9 mouse cellular contexts compared by ENCODE assay signal in genomic region chr10:7590792-7591191, GRCm38 (mm10). TPM values are rescaled to one million over a fixed set of nuclear protein-coding genes. Genes with fewer than 3 reads are reported as not detected.
DNase-seq lines count a peak whose midpoint lies in the region; ATAC-seq and TF ChIP-seq lines count a peak whose summit lies in the region.
"Had no signal": no experiment of that assay in that cellular context is flagged by ENCODE, and none has a peak within 500 bp of the region (broad histone marks: within the 10 kb centered on the region; RNA-seq: fewer than 3 reads in every experiment).

No protein-coding gene starts in this region.

- no peak for DNase-seq in lung, postnatal 10 days
- DNase-seq in limb, embryonic 10.5 days (ENCODE audit: low spot score), result no peak
- DNase-seq in right cerebral cortex, postnatal 10 days (ENCODE audit: low spot score in 2 of 2), result no peak
- no peak for DNase-seq in layer of hippocampus, adult 18-20 months (ENCODE audit: low spot score in 2 of 2)
- no peak for DNase-seq in kidney, postnatal 10 days
- DNase-seq: lung, adult 2 months had no signal

- no peaks in the 10 kb centered on the region for H3K9me3 ChIP-seq in lung, embryonic 16.5 days (ENCODE audit: control insufficient read depth, low read length)
- H3K9me3 ChIP-seq in limb, embryonic 10.5 days (replicated peaks), result no peaks in the 10 kb centered on the region

- H3K27me3 ChIP-seq in lung, embryonic 16.5 days (ENCODE audit: control insufficient read depth, insufficient read depth, low read depth, low read length), result peaks cover 3% of the 10 kb centered on the region; the same call in 1 of the 2 replicates
- H3K27me3 ChIP-seq in limb, embryonic 10.5 days (ENCODE audit: low read depth, poor library complexity, severe bottlenecking), result peaks cover 30% of the 10 kb centered on the region

- peaks cover 5% of the 10 kb centered on the region for H3K4me1 ChIP-seq in lung, embryonic 16.5 days (replicated peaks; ENCODE audit: control insufficient read depth, insufficient read depth, low read length)
- H3K4me1 ChIP-seq in embryonic fibroblast, embryonic 13.5 days (ENCODE audit: control insufficient read depth, insufficient read depth, low read length), result peaks cover 4% of the 10 kb centered on the region; the same call in 1 of the 2 replicates
- H3K4me1 ChIP-seq in limb, embryonic 10.5 days, result peaks cover 12% of the 10 kb centered on the region
- peaks cover 9% of the 10 kb centered on the region for H3K4me1 ChIP-seq in olfactory bulb, adult 2 months (ENCODE audit: control insufficient read depth, insufficient read depth, low read length)

- ATAC-seq in lung, embryonic 16.5 days (ENCODE audit: low read depth), result no peak

- peak overlapping the region; percentile 98 for H3K4me2 ChIP-seq in lung, embryonic 16.5 days (ENCODE audit: low read depth, low read length)

- TF ChIP-seq POLR2A in embryonic fibroblast, embryonic 13.5 days (IDR thresholded peaks at IDR 0.05; ENCODE audit: low read depth, low read length), result no peak
- no peak for TF ChIP-seq POLR2A in olfactory bulb, adult 2 months (IDR thresholded peaks at IDR 0.05; ENCODE audit: insufficient read depth, low read depth, low read length)

- H3K36me3 ChIP-seq in lung, embryonic 16.5 days (ENCODE audit: control insufficient read depth, insufficient read depth, low read length), result no peaks in the 10 kb centered on the region
- no peaks in the 10 kb centered on the region for H3K36me3 ChIP-seq in limb, embryonic 10.5 days

- WGBS in lung, embryonic 16.5 days, result 3% methylated on average over 8 of the region's 8 CpGs
- 8% methylated on average over 8 of the region's 8 CpGs for WGBS in limb, embryonic 10.5 days
- WGBS in olfactory bulb, adult 2 months, result 5% methylated on average over 8 of the region's 8 CpGs

- H3K9ac ChIP-seq in lung, embryonic 16.5 days (ENCODE audit: low read length), result no peak overlapping the region

- no peak for TF ChIP-seq CTCF in embryonic fibroblast, embryonic 13.5 days (IDR thresholded peaks at IDR 0.05; ENCODE audit: borderline replicate concordance, insufficient read depth, low read length)
- TF ChIP-seq CTCF in olfactory bulb, adult 2 months (IDR thresholded peaks at IDR 0.05; ENCODE audit: insufficient read depth, low read depth, low read length), result no peak

- H3K4me3 ChIP-seq in lung, embryonic 16.5 days (ENCODE audit: low read length), result peak overlapping the region; percentile 61
- peak overlapping the region; percentile 55 for H3K4me3 ChIP-seq in embryonic fibroblast, embryonic 13.5 days (ENCODE audit: insufficient read depth, low read length)
- H3K4me3 ChIP-seq in limb, embryonic 10.5 days, result peak overlapping the region; percentile 82
- peak overlapping the region; percentile 81 for H3K4me3 ChIP-seq in olfactory bulb, adult 2 months (ENCODE audit: insufficient read depth, low read depth, low read length)

- H3K27ac ChIP-seq in lung, embryonic 16.5 days (ENCODE audit: low read length), result no peak overlapping the region
- no peak overlapping the region for H3K27ac ChIP-seq in embryonic fibroblast, embryonic 13.5 days (ENCODE audit: insufficient read depth, low read length)
- H3K27ac ChIP-seq in limb, embryonic 10.5 days, result no peak overlapping the region
- H3K27ac ChIP-seq in olfactory bulb, adult 2 months (ENCODE audit: insufficient read depth, low read depth, low read length), result no peak overlapping the region

RNA-seq across cellular contexts. Expression of gene Lrp11, which starts 1.2 kb away (rescaled TPM):
- 2.8 and 2.9 TPM in 2 replicates for polyA plus RNA-seq in lung, embryonic 16.5 days (2015; fragmentation: Nextera tagmentation; extraction: Ambion mirVana)
- polyA plus RNA-seq in embryonic fibroblast, embryonic 13.5 days (2011; ENCODE audit: insufficient read length, low read depth, missing spikeins), result 9.0 and 12.2 TPM in 2 replicates
- polyA plus RNA-seq in limb, embryonic 10.5 days (2016; fragmentation: Nextera tagmentation; extraction: Ambion mirVana), result 1.4 and 1.6 TPM in 2 replicates
- polyA plus RNA-seq in olfactory bulb, adult 2 months (2012; ENCODE audit: insufficient read depth, insufficient read length, low replicate concordance, missing spikeins), result not detected in 2 replicates
- total RNA-seq in layer of hippocampus, adult 18-20 months (2021), result 100 to 1,000 TPM; 197 to 207 TPM
